Mouse (Mus musculus) stomach, postnatal 0 days (tissue): Measurements from ENCODE around the gene Dcst2. TPM values are rescaled to one million over a fixed set of nuclear protein-coding genes. Genes with fewer than 3 reads are reported as not detected.

Experiments
- ATAC-seq: fragments of 200-750 bp; cut with Nextera tagmentation; 2 replicates; pipeline ENCODE4 v1.8.0; 2017; ENCODE audit not compliant: low FRiP score, low TSS enrichment
- DNase-seq: peaks from one replicate; pipeline ENCODE4 v3.0.0-alpha.2; 2016; ENCODE audit warnings: low spot score
- H3K27ac ChIP-seq: fragments of 300-500 bp; sonication (generic); replicated peaks from 2 replicates; pipeline ENCODE4 v1.5.1; 2014; ENCODE audit warnings: mild to moderate bottlenecking, control low read depth
- H3K27me3 ChIP-seq: fragments of 300-500 bp; sonication (generic); 2 replicates; pipeline ENCODE4 v1.6.1; 2014; ENCODE audit warnings: low read length; ENCODE audit not compliant: control insufficient read depth, insufficient read depth
- H3K36me3 ChIP-seq: fragments of 300-500 bp; sonication (generic); 2 replicates; pipeline ENCODE4 v1.6.1; 2014; ENCODE audit warnings: low read length, mixed read lengths; ENCODE audit not compliant: control insufficient read depth, insufficient read depth
- H3K4me1 ChIP-seq: fragments of 300-500 bp; sonication (generic); replicated peaks from 2 replicates; pipeline ENCODE4 v1.6.1; 2014; ENCODE audit warnings: antibody characterized with exemption; ENCODE audit not compliant: control insufficient read depth, insufficient read depth
- H3K4me2 ChIP-seq: fragments of 300-500 bp; sonication (generic); replicated peaks from 2 replicates; pipeline ENCODE4 v1.6.1; 2014; ENCODE audit warnings: low read depth, mild to moderate bottlenecking, control low read depth, moderate library complexity
- H3K4me3 ChIP-seq: fragments of 300-500 bp; sonication (generic); 2 replicates; pipeline ENCODE4 v1.5.1; 2014; ENCODE audit warnings: low read depth, low read length, control low read depth
- H3K9ac ChIP-seq: fragments of 300-500 bp; sonication (generic); 2 replicates; pipeline ENCODE4 v1.6.1; 2014; ENCODE audit warnings: mild to moderate bottlenecking, low read length, control low read depth, mixed read lengths
- H3K9me3 ChIP-seq: fragments of 300-500 bp; sonication (generic); 2 replicates; pipeline ENCODE4 v1.6.1; 2016; ENCODE audit warnings: low read length; ENCODE audit not compliant: control insufficient read depth
- CTCF ChIP-seq: IDR thresholded peaks from 2 replicates; pipeline ENCODE4 v1.5.1; 2016; ENCODE audit warnings: antibody characterized with exemption, low read depth, mild to moderate bottlenecking, moderate library complexity
- EP300 ChIP-seq: optimal IDR thresholded peaks from 2 replicates; pipeline ENCODE3; 2016; ENCODE audit warnings: antibody characterized with exemption
- WGBS: fragments of 180-500 bp; shearing (Covaris S2); extraction: QIAGEN DNeasy Blood & Tissue Kit; methylation state at CpG from one replicate; pipeline ENCODE4 v1.1.7; 2014; 5-methylcytosine and 5-hydroxymethylcytosine counted together
- polyA plus RNA-seq: library from polyadenylated mRNA; unstranded; fragments of >200 nt; fragmentation: Nextera tagmentation; extraction: Ambion mirVana; gene quantifications from 2 replicates; pipeline ENCODE4 v1.2.1, GENCODE M21; 2015

Gene Dcst2
- polyA plus RNA-seq, 1 experiment from 2014 or later: 0.33 TPM

DNA sequence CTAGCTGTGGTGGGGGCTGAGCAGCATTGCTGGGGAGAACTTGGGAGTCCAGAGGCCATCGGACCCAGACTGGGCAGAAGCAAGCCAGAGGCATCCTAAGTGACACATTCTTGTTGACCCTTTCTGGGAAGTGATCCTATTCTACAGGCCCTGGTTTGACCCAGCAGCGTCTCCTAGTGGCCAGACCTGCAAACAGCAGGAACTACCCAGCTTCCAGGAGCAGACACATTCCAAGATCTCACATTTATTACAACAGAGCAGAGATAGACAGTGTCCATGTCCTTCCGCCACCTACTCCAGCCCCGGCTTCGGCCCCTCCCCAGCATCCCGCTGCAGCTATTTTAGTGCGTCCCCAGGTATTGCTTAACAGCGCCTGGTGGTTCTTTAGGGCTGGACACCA is 22.4 kb upstream of the Dcst2 start:
- 28% methylated on average over 8 of the region's 8 CpGs for WGBS
- H3K4me3 ChIP-seq: no peak overlapping the region
- DNase-seq (peak; percentile 86), ATAC-seq (peak; percentile 33)
- peak overlapping the region; percentile 40; the same call in 1 of the 2 replicates for H3K27ac ChIP-seq
- no peak overlapping the region for H3K4me2 ChIP-seq
- H3K9ac ChIP-seq: no peak overlapping the region
- H3K27me3 ChIP-seq: no peaks in the 10 kb centered on the region
- no peaks in the 10 kb centered on the region for H3K9me3 ChIP-seq
- H3K4me1 ChIP-seq: peaks cover 5% of the 10 kb centered on the region
- H3K36me3 ChIP-seq: peaks cover 7% of the 10 kb centered on the region; the same call in 1 of the 2 replicates
- TF ChIP-seq EP300 (no peak), CTCF (peak; percentile 96)

DNA sequence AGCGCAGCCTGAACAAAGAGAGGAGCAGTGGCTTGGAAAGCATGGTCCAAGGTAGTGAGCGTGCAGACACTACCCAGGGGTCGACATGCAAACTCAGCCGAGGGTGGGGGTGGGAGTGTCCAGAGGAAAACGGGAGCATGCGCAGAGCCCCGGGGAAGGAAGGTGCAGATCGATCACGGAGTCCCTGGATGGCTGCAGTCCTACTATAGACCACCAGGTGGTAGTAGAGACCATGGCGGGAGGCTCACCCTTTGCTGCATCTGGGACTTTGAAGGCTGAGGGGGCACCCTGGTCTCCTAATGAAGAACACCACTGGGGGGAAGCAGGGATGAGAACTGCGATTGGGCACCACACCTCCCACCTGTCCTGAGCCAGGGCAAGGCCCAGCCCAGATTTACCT is 21.3 kb upstream of the Dcst2 start:
- DNase-seq: peak; percentile 86
- no peak for TF ChIP-seq EP300
- peak; percentile 97 for TF ChIP-seq CTCF
- WGBS: 8% methylated on average over 11 of the region's 11 CpGs
- ATAC-seq: peak; percentile 24
- Histone ChIP-seq H3K36me3 (peaks cover 7% of the 10 kb centered on the region; the same call in 1 of the 2 replicates), H3K27ac (no peak overlapping the region), H3K27me3 (no peaks in the 10 kb centered on the region), H3K4me1 (peaks cover 5% of the 10 kb centered on the region), H3K9ac (peak overlapping the region; percentile 5; the same call in 1 of the 2 replicates), H3K4me2 (peak overlapping the region; percentile 43), H3K4me3 (no peak overlapping the region), H3K9me3 (no peaks in the 10 kb centered on the region)

DNA sequence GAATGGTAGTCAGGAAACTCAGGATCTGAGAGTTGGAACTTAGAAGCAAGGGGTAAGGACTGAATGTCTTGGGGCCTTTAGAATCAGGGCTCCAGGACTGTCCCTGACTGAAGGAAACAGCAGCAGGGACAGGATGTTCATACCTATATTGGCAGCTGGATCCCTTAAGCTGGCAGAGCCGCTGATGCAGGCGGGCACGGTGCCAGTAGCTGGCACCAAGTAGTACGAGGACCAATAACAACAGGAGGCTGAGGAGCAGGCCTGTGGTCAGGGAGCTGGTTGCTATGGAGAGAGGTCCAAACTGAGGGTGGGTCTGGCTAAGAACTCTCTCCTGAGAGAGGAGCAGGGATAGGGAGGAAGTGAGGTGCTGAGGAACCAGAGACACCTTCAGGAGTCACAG is 20.0 kb upstream of the Dcst2 start:
- peaks cover 7% of the 10 kb centered on the region for H3K36me3 ChIP-seq
- DNase-seq (no peak), ATAC-seq (no peak)
- TF ChIP-seq EP300 (no peak), CTCF (no peak)
- H3K4me1 ChIP-seq: peaks cover 5% of the 10 kb centered on the region
- WGBS: 71% methylated on average over 4 of the region's 4 CpGs
- no peak overlapping the region for H3K27ac ChIP-seq
- no peaks in the 10 kb centered on the region for H3K9me3 ChIP-seq
- H3K9ac ChIP-seq: no peak overlapping the region
- no peak overlapping the region for H3K4me2 ChIP-seq
- H3K4me3 ChIP-seq: no peak overlapping the region
- no peaks in the 10 kb centered on the region for H3K27me3 ChIP-seq

DNA sequence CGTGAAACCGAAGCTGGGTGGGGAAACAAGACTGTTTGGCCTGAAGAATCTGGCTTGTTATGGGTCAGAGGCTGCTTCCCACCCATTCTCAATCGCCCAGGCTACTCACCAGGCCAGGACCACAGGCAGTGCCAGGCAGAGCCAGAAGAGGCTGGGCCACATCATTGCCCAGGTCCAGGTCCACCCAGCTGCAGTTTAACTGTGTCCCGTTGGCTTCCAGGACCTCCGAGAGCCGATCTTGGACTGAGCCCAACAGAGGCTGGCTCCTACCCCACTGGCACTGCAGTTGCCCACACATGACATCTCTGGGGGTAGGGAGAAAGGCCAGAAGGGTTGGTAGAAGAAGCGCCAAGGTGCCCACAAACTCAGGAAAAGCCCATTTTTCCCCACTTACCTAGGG is 18.5 kb upstream of the Dcst2 start:
- H3K4me2 ChIP-seq: no peak overlapping the region
- H3K4me1 ChIP-seq: peaks cover 2% of the 10 kb centered on the region
- DNase-seq (no peak), ATAC-seq (no peak)
- H3K4me3 ChIP-seq: no peak overlapping the region
- no peak for TF ChIP-seq EP300
- no peak for TF ChIP-seq CTCF
- H3K27me3 ChIP-seq: no peaks in the 10 kb centered on the region
- 84% methylated on average over 7 of the region's 7 CpGs for WGBS
- H3K9me3 ChIP-seq: no peaks in the 10 kb centered on the region
- no peak overlapping the region for H3K9ac ChIP-seq
- peaks cover 7% of the 10 kb centered on the region for H3K36me3 ChIP-seq
- H3K27ac ChIP-seq: no peak overlapping the region

DNA sequence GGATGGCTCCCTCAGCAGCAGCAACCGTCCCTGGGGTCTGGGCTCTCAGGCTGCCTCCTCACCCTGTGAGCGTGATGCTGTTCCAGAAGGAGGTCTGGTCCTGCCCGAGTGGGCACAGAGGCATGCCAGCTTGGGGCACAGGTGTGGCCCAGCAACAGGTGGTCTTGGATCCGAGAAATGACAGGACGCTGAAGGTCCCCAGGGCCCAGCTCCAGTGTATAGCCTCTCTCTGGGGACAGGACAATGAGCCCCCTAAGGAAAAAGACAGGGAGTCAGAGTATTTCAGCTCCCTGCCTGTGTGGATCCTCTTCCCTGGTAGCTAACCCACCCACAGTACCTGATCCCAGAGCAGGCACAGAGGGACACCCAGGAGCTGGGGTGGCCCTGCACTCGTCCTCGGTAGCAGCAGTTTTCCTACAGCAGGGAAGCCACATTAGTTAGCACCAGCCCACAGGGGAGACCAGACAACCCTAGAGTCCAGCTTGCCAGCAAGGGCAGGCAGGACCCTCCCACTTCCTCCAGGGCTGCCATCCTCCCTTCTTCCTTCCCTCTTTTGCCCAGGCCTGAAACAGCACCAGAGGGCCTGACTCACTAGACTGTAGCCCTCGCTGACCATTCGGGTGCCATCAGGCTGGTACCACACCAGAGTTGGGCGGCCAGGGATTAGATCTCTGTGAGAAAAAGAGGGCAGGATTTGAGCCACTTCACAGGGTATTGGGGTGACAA is 14.8 kb upstream of the Dcst2 start:
- no peaks in the 10 kb centered on the region for H3K27me3 ChIP-seq
- H3K4me3 ChIP-seq: no peak overlapping the region
- no peak for DNase-seq
- no peak overlapping the region for H3K4me2 ChIP-seq
- no peak overlapping the region for H3K9ac ChIP-seq
- H3K9me3 ChIP-seq: no peaks in the 10 kb centered on the region
- 88% methylated on average over 10 of the region's 10 CpGs for whole genome bisulfite sequencing
- peaks cover 3% of the 10 kb centered on the region; the same call in 1 of the 2 replicates for H3K4me1 ChIP-seq
- peaks cover 7% of the 10 kb centered on the region for H3K36me3 ChIP-seq
- TF ChIP-seq EP300: no peak
- no peak for TF ChIP-seq CTCF
- no peak for ATAC-seq
- H3K27ac ChIP-seq: no peak overlapping the region

DNA sequence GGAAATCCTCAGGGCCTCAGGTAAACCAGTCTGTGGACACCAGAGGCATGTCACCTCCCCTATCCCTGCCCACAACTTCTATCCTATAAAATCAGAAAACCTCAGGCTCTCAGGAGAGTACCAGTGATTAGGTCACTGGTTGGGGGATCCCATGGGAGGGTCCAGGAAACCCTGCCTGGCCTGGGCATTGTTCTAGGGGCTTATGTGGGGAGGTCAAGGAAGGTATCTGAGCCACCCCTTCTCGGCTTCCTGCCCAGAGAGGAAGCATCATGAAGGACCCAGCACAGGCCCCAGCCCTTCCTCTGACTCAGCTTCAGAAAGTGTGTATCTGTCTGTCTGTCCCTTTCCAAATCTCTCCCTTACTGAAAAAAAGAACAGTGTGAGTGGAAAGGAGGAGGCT is 13.9 kb upstream of the Dcst2 start:
- ATAC-seq (no peak), DNase-seq (no peak)
- Histone ChIP-seq H3K36me3 (peaks cover 7% of the 10 kb centered on the region), H3K9ac (no peak overlapping the region), H3K9me3 (no peaks in the 10 kb centered on the region), H3K27ac (no peak overlapping the region; the same call in 1 of the 2 replicates), H3K27me3 (no peaks in the 10 kb centered on the region), H3K4me2 (no peak overlapping the region), H3K4me1 (peaks cover 3% of the 10 kb centered on the region; the same call in 1 of the 2 replicates), H3K4me3 (no peak overlapping the region)
- 85% methylated on average over 1 of the region's 1 CpGs for WGBS
- TF ChIP-seq EP300: no peak
- TF ChIP-seq CTCF: no peak
